Mouse (Mus musculus): Measurements from ENCODE around the gene Ppp2r5c. TPM values are rescaled to one million over a fixed set of nuclear protein-coding genes. Genes with fewer than 3 reads are reported as not detected.

The Ppp2r5c gene
- polyA plus RNA-seq, 1 experiment from 2014 or later: 139 TPM

Other genes with a start within 250 kb of the Ppp2r5c start
- 0.20 TPM in 1 of 2 replicates, not detected in the other for gene Dio3, start 168.1 kb upstream of the Ppp2r5c start, polyA plus RNA-seq (2014; fragmentation: Nextera tagmentation; extraction: Ambion mirVana)
- 45.1 and 51.0 TPM in 2 replicates for gene Dync1h1, start 154.3 kb downstream of the Ppp2r5c start, polyA plus RNA-seq (2014; fragmentation: Nextera tagmentation; extraction: Ambion mirVana)
- gene 1700001K19Rik, start 235.5 kb downstream of the Ppp2r5c start, polyA plus RNA-seq (2014; fragmentation: Nextera tagmentation; extraction: Ambion mirVana): 0.23 TPM in 1 of 2 replicates, not detected in the other